Mouse (Mus musculus) adrenal gland, postnatal 14 days (tissue): ENCODE results near the gene Pcsk4. TPM values are rescaled to one million over a fixed set of nuclear protein-coding genes. Genes with fewer than 3 reads are reported as not detected.

Experiments used
- microRNA-seq, 2 experiments: library from miRNA; unstranded; fragments of <30 nt; microRNA quantifications; one replicate each; pipeline ENCODE4 v1.2.0; 2021
- total RNA-seq: library from RNA; stranded (reverse); gene quantifications from 2 replicates; pipeline ENCODE4 v1.2.3, GENCODE M21; 2021

Pcsk4 gene
- total RNA-seq, 1 experiment from 2014 or later, result 3.9 TPM

Small RNA genes within 50 kb of the gene (microRNA-seq; reads per million reads assigned to microRNA genes)
- gene Mir6911, result 0.76 to 0.85 reads per million in 2 experiments

Other genes with a start within 250 kb of the Pcsk4 start
- 52.8 and 52.9 TPM in 2 replicates for gene Sbno2, start 223.9 kb downstream of the Pcsk4 start, total RNA-seq
- gene Stk11, start 213.7 kb downstream of the Pcsk4 start, total RNA-seq, result 138 and 147 TPM in 2 replicates
- 920 and 980 TPM in 2 replicates for gene Atp5d, start 190.9 kb downstream of the Pcsk4 start, total RNA-seq
- 69.9 and 137 TPM in 2 replicates for gene Cbarp, start 188.7 kb downstream of the Pcsk4 start, total RNA-seq
- 114 and 140 TPM in 2 replicates for gene Midn, start 181.2 kb downstream of the Pcsk4 start, total RNA-seq
- gene Cirbp, start 163.5 kb downstream of the Pcsk4 start, total RNA-seq, result 67.6 and 106 TPM in 2 replicates
- gene 1600002K03Rik, start 156.6 kb downstream of the Pcsk4 start, total RNA-seq, result 8.6 and 9.5 TPM in 2 replicates
- gene Efna2, start 150.0 kb downstream of the Pcsk4 start, total RNA-seq, result 3.1 and 3.9 TPM in 2 replicates
- 23.8 and 29.9 TPM in 2 replicates for gene Mum1, start 103.1 kb downstream of the Pcsk4 start, total RNA-seq
- 426 and 463 TPM in 2 replicates for gene Ndufs7, start 80.4 kb downstream of the Pcsk4 start, total RNA-seq
- gene Gamt, start 68.5 kb downstream of the Pcsk4 start, total RNA-seq, result 138 and 192 TPM in 2 replicates
- 92.9 and 115 TPM in 2 replicates for gene Dazap1, start 68.0 kb downstream of the Pcsk4 start, total RNA-seq
- gene Rps15, start 37.0 kb downstream of the Pcsk4 start, total RNA-seq, result 1,072 and 1,285 TPM in 2 replicates
- 1.5 and 4.4 TPM in 2 replicates for gene Apc2, start 33.5 kb downstream of the Pcsk4 start, total RNA-seq
- gene 2310011J03Rik, start 9.0 kb downstream of the Pcsk4 start, total RNA-seq, result 26.9 and 27.9 TPM in 2 replicates
- 16.0 and 45.2 TPM in 2 replicates for gene Reep6, start 455 bp upstream of the Pcsk4 start, total RNA-seq
- 8.4 and 10.9 TPM in 2 replicates for gene Adamtsl5, start 18.9 kb upstream of the Pcsk4 start, total RNA-seq
- 0.30 and 0.44 TPM in 2 replicates for gene Plk5, start 27.0 kb upstream of the Pcsk4 start, total RNA-seq
- gene Mex3d, start 58.2 kb upstream of the Pcsk4 start, total RNA-seq, result 21.8 and 22.8 TPM in 2 replicates
- gene Mbd3, start 70.1 kb upstream of the Pcsk4 start, total RNA-seq, result 106 and 116 TPM in 2 replicates
- 1,202 and 1,279 TPM in 2 replicates for gene Uqcr11, start 77.3 kb upstream of the Pcsk4 start, total RNA-seq
- 54.4 and 61.8 TPM in 2 replicates for gene Tcf3, start 104.1 kb upstream of the Pcsk4 start, total RNA-seq
- not detected in 2 replicates for gene Onecut3, start 165.3 kb upstream of the Pcsk4 start, total RNA-seq
- 0.19 TPM in 2 replicates for gene Atp8b3, start 209.6 kb upstream of the Pcsk4 start, total RNA-seq
- gene Rexo1, start 232.1 kb upstream of the Pcsk4 start, total RNA-seq, result 40.9 and 46.4 TPM in 2 replicates
- 10.1 and 11.6 TPM in 2 replicates for gene Klf16, start 247.8 kb upstream of the Pcsk4 start, total RNA-seq